Mouse (Mus musculus): Measurements from ENCODE around the gene Grid1.

DNA sequence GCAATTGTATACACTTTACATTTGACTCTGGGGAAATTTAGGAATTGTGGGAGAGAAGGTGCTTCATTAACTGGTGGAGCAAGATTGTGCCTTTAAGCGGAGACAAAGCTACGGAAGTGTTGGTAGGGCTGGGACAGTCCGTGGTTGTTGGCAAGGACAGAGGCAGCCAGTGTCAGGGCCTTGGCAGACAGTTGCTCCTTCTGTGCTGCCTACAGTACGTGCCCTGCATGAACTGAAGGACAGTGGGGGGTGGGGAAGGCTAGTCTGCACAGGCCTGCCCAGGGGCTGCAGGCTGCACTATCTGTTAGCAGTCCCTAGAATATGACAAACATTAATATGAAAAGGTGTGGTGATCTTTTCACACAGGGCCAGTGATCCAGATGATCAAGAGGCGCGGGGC, 254.7 kb downstream of the Grid1 start:
- TF ChIP-seq CTCF (IDR thresholded peaks at IDR 0.05; ENCODE audit: low read depth, low read length), result no peak
- no peak for TF ChIP-seq POLR2A (IDR thresholded peaks at IDR 0.05; ENCODE audit: extremely low read depth, insufficient read depth, low read length)
